Mouse (Mus musculus) liver, embryonic 15.5 days (tissue): Measurements from ENCODE around the gene Tifab. TPM values are rescaled to one million over a fixed set of nuclear protein-coding genes. Genes with fewer than 3 reads are reported as not detected.

Experiments used
- ATAC-seq: fragments of 200-750 bp; cut with Nextera tagmentation; 2 replicates; pipeline ENCODE4 v1.8.0; 2017; ENCODE audit warnings: moderate number of reproducible peaks, mild to moderate bottlenecking, moderate library complexity; ENCODE audit not compliant: insufficient read depth
- H3K27ac ChIP-seq: fragments of 300-500 bp; sonication (generic); replicated peaks from 2 replicates; pipeline ENCODE4 v1.5.1; 2015; ENCODE audit warnings: mild to moderate bottlenecking, inconsistent platforms
- H3K27me3 ChIP-seq: fragments of 300-500 bp; sonication (generic); 2 replicates; pipeline ENCODE4 v1.6.1; 2015; ENCODE audit warnings: mild to moderate bottlenecking, inconsistent platforms
- H3K36me3 ChIP-seq: fragments of 300-500 bp; sonication (generic); replicated peaks from 2 replicates; pipeline ENCODE4 v1.6.1; 2015; ENCODE audit warnings: moderate library complexity, mild to moderate bottlenecking, inconsistent platforms
- H3K4me1 ChIP-seq: fragments of 300-500 bp; sonication (generic); replicated peaks from 2 replicates; pipeline ENCODE4 v1.6.1; 2015; ENCODE audit warnings: inconsistent platforms
- H3K4me2 ChIP-seq: fragments of 300-500 bp; sonication (generic); 2 replicates; pipeline ENCODE4 v1.6.1; 2015; ENCODE audit warnings: moderate library complexity, mild to moderate bottlenecking, inconsistent platforms
- H3K4me3 ChIP-seq: fragments of 300-500 bp; sonication (generic); replicated peaks from 2 replicates; pipeline ENCODE4 v1.5.1; 2015; ENCODE audit warnings: mild to moderate bottlenecking, inconsistent platforms
- H3K9ac ChIP-seq: fragments of 300-500 bp; sonication (generic); 2 replicates; pipeline ENCODE4 v1.6.1; 2015; ENCODE audit warnings: moderate library complexity, mild to moderate bottlenecking, inconsistent platforms
- H3K9me3 ChIP-seq: fragments of 300-500 bp; sonication (generic); replicated peaks from 2 replicates; pipeline ENCODE4 v1.6.1; 2016; ENCODE audit warnings: inconsistent platforms
- WGBS: fragments of 180-500 bp; shearing (Covaris S2); methylation state at CpG from one replicate; pipeline ENCODE4 v1.1.7; 2015; ENCODE audit warnings: mixed read lengths; ENCODE audit not compliant: insufficient replicate concordance; 5-methylcytosine and 5-hydroxymethylcytosine counted together
- polyA plus RNA-seq: library from polyadenylated mRNA; unstranded; fragments of >200 nt; fragmentation: Nextera tagmentation; extraction: Ambion mirVana; gene quantifications from 2 replicates; pipeline ENCODE4 v1.2.1, GENCODE M21; 2015

Gene Tifab
- polyA plus RNA-seq, 1 experiment from 2014 or later = 8.9 TPM

- ATAC-seq = no peak
- H3K27me3 ChIP-seq = 0 out of 2 replicates have a peak, but pooled peaks cover 4% of the 10 kb centered on the region
- no peak overlapping the region for H3K4me3 ChIP-seq
- no peaks in the 10 kb centered on the region for H3K9me3 ChIP-seq
- H3K27ac ChIP-seq = no peak overlapping the region
- H3K4me2 ChIP-seq = no peak overlapping the region
- peaks cover 12% of the 10 kb centered on the region for H3K4me1 ChIP-seq
- H3K36me3 ChIP-seq = no peaks in the 10 kb centered on the region
- WGBS = 10% methylated on average over 14 of the region's 14 CpGs
- H3K9ac ChIP-seq = no peak overlapping the region
Observed at GRCm38 (mm10) chr13:56159016-56159601, 19.6 kb downstream of the Tifab start.

GRCm38 (mm10) chr13:56155671-56156070 lies 23.0 kb downstream of the Tifab start:
- Histone ChIP-seq H3K9ac (no peak overlapping the region), H3K4me2 (no peak overlapping the region), H3K4me1 (peaks cover 16% of the 10 kb centered on the region; the same call in 1 of the 2 replicates), H3K27me3 (0 out of 2 replicates have a peak, but pooled peaks cover 4% of the 10 kb centered on the region), H3K27ac (no peak overlapping the region), H3K9me3 (no peaks in the 10 kb centered on the region), H3K36me3 (no peaks in the 10 kb centered on the region), H3K4me3 (no peak overlapping the region)
- no peak for ATAC-seq
- 59% methylated on average over 7 of the region's 7 CpGs for WGBS

- Histone ChIP-seq H3K27me3 (no peaks in the 10 kb centered on the region), H3K4me1 (peaks cover 16% of the 10 kb centered on the region; the same call in 1 of the 2 replicates), H3K9ac (no peak overlapping the region), H3K9me3 (no peaks in the 10 kb centered on the region), H3K4me2 (no peak overlapping the region), H3K4me3 (no peak overlapping the region), H3K27ac (no peak overlapping the region), H3K36me3 (no peaks in the 10 kb centered on the region)
- no peak for ATAC-seq
- WGBS = 50% methylated on average over 5 of the region's 5 CpGs
Observed at GRCm38 (mm10) chr13:56155048-56155447, 23.6 kb downstream of the Tifab start.

GRCm38 (mm10) chr13:56152773-56153460 lies 25.8 kb downstream of the Tifab start:
- Histone ChIP-seq H3K36me3 (no peaks in the 10 kb centered on the region), H3K4me1 (peaks cover 4% of the 10 kb centered on the region; the same call in 1 of the 2 replicates), H3K27ac (no peak overlapping the region), H3K4me2 (no peak overlapping the region), H3K27me3 (no peaks in the 10 kb centered on the region), H3K9ac (no peak overlapping the region), H3K9me3 (no peaks in the 10 kb centered on the region), H3K4me3 (no peak overlapping the region)
- no peak for ATAC-seq
- 28% methylated on average over 7 of the region's 7 CpGs for WGBS

GRCm38 (mm10) chr13:56151404-56152226 lies 27.1 kb downstream of the Tifab start:
- Histone ChIP-seq H3K4me3 (peak overlapping the region; percentile 38), H3K9ac (no peak overlapping the region), H3K4me2 (peak overlapping the region; percentile 62), H3K9me3 (no peaks in the 10 kb centered on the region), H3K27ac (peak overlapping the region; percentile 29; the same call in 1 of the 2 replicates), H3K27me3 (no peaks in the 10 kb centered on the region), H3K36me3 (no peaks in the 10 kb centered on the region), H3K4me1 (peaks cover 4% of the 10 kb centered on the region; the same call in 1 of the 2 replicates)
- WGBS = 19% methylated on average over 22 of the region's 22 CpGs
- no peak for ATAC-seq

GRCm38 (mm10) chr13:56145523-56145922 lies 33.2 kb downstream of the Tifab start:
- H3K27ac ChIP-seq = no peak overlapping the region
- H3K4me1 ChIP-seq = 0 out of 2 replicates have a peak, but pooled peaks cover 6% of the 10 kb centered on the region
- no peak overlapping the region for H3K4me2 ChIP-seq
- H3K4me3 ChIP-seq = no peak overlapping the region
- H3K9me3 ChIP-seq = no peaks in the 10 kb centered on the region
- no peaks in the 10 kb centered on the region for H3K27me3 ChIP-seq
- ATAC-seq = no peak
- H3K9ac ChIP-seq = no peak overlapping the region
- no peaks in the 10 kb centered on the region for H3K36me3 ChIP-seq
- WGBS = 17% methylated on average over 3 of the region's 3 CpGs

GRCm38 (mm10) chr13:56144021-56144420 lies 34.7 kb downstream of the Tifab start:
- H3K4me1 ChIP-seq = 0 out of 2 replicates have a peak, but pooled peaks cover 6% of the 10 kb centered on the region
- H3K9ac ChIP-seq = no peak overlapping the region
- WGBS = 53% methylated on average over 2 of the region's 2 CpGs
- no peak overlapping the region for H3K4me3 ChIP-seq
- no peak overlapping the region for H3K4me2 ChIP-seq
- H3K27ac ChIP-seq = no peak overlapping the region
- H3K27me3 ChIP-seq = no peaks in the 10 kb centered on the region
- H3K9me3 ChIP-seq = no peaks in the 10 kb centered on the region
- no peak for ATAC-seq
- no peaks in the 10 kb centered on the region for H3K36me3 ChIP-seq

- no peak for ATAC-seq
- H3K4me2 ChIP-seq = no peak overlapping the region
- H3K27me3 ChIP-seq = no peaks in the 10 kb centered on the region
- 32% methylated on average over 7 of the region's 7 CpGs for WGBS
- H3K4me1 ChIP-seq = 0 out of 2 replicates have a peak, but pooled peaks cover 6% of the 10 kb centered on the region
- H3K9ac ChIP-seq = no peak overlapping the region
- no peak overlapping the region for H3K27ac ChIP-seq
- H3K36me3 ChIP-seq = no peaks in the 10 kb centered on the region
- H3K9me3 ChIP-seq = no peaks in the 10 kb centered on the region
- H3K4me3 ChIP-seq = no peak overlapping the region
Observed at GRCm38 (mm10) chr13:56143151-56143513, 35.6 kb downstream of the Tifab start.

GRCm38 (mm10) chr13:56142382-56143150 lies 36.1 kb downstream of the Tifab start:
- Histone ChIP-seq H3K27ac (no peak overlapping the region), H3K27me3 (no peaks in the 10 kb centered on the region), H3K4me2 (no peak overlapping the region), H3K9me3 (no peaks in the 10 kb centered on the region), H3K9ac (no peak overlapping the region), H3K36me3 (no peaks in the 10 kb centered on the region), H3K4me1 (0 out of 2 replicates have a peak, but pooled peaks cover 6% of the 10 kb centered on the region), H3K4me3 (no peak overlapping the region)
- no peak for ATAC-seq
- 26% methylated on average over 10 of the region's 11 CpGs for WGBS

GRCm38 (mm10) chr13:56139167-56139751 lies 39.4 kb downstream of the Tifab start:
- WGBS = 53% methylated on average over 6 of the region's 6 CpGs
- ATAC-seq = no peak
- no peaks in the 10 kb centered on the region for H3K27me3 ChIP-seq

More at GRCm38 (mm10) chr13:56139167-56139751, 39.4 kb downstream of the Tifab start:
- no peaks in the 10 kb centered on the region for H3K36me3 ChIP-seq
- H3K27ac ChIP-seq = no peak overlapping the region
- H3K4me2 ChIP-seq = no peak overlapping the region
- H3K9ac ChIP-seq = no peak overlapping the region
- H3K4me3 ChIP-seq = no peak overlapping the region
- H3K9me3 ChIP-seq = no peaks in the 10 kb centered on the region
- H3K4me1 ChIP-seq = peaks cover 23% of the 10 kb centered on the region
